Mouse (Mus musculus): ENCODE measurements around the gene Ldhd. TPM values are rescaled to one million over a fixed set of nuclear protein-coding genes. Genes with fewer than 3 reads are reported as not detected.
"Not testable (repeated sequence)": the region's sequence is repeated elsewhere in the genome, so short reads cannot be mapped to it uniquely, and the experiment has no call there.

Gene Ldhd
- 10 to 100 TPM; 48.8 to 58.2 (median 54.8) TPM for total RNA-seq (2022)

DNA sequence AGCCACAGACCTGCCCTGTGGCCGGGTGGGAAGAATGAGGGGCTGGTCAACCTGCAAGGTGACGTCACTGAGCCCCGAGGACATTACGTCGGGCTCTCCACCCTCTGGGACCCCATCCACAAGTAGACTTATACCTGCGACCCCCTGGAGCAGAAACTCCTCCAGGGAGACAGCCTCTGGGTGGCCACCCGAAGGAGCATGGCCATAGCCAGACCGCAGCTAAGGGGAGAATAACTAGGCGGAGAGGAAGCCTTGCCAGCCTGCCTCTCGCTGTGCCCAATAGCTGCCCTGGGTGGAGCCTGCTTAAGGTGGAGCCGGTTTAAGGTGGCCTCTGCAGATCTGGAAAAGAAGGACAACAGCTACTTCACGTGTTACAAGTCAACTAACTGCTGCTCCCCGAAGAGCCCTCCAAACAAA lies at the start of gene Ldhd:
Gene Ldhd (minus strand): TSS at position 270 of the 417 bp plus-strand sequence.
- DNase-seq (ENCODE audit: low spot score): peak; percentile 42

DNA sequence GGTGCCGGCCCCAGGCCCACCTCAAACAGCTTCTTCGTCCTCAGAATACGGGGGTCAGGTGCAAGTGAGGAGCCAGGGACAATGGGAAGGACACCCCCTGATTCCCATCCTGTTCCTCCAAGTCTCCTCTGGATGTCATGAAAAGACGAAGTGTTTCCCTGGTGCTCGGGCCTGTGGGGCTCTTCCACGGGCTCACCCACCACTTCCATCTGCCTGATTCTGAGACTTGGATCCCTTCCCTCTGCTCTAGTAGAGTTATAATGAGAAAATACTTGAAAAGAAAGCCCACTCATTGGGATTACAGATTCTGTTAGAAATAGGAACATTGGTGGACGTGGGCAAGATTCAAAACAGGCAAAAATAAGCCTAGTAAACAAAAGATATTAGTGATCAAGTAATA lies 48.7 kb upstream of the Ldhd start:
- no peak for DNase-seq (ENCODE audit: low spot score)

GRCm38 (mm10) chr8:111678111-111678510 lies 47.9 kb upstream of the Ldhd start:
- peak; percentile 82 for DNase-seq (ENCODE audit: low spot score)

- DNase-seq (ENCODE audit: low spot score): no peak
Measured at GRCm38 (mm10) chr8:111676237-111676636, 46.1 kb upstream of the Ldhd start.

GRCm38 (mm10) chr8:111666751-111667150 lies 36.6 kb upstream of the Ldhd start:
- DNase-seq (ENCODE audit: low spot score): no peak

DNA sequence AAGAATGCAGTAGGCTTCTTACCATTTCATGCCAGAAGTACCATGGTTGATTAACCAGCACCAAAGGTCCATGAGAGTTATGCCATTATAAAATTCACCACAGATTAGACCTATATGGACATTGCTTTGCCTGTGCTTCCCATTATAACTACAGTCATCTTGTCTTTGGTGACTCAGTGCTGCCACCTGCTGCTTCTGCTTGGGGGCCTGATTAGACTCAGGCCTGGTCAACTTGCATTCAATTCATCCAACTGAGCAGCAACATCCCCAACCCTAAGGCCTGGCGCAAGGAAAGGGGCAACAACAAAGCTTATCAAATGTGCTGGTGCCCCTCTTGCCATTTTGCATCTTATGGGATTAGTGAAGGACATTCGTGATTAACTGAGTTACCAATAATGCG lies 32.3 kb upstream of the Ldhd start:
- peak; percentile 83 for DNase-seq (ENCODE audit: low spot score)

DNA sequence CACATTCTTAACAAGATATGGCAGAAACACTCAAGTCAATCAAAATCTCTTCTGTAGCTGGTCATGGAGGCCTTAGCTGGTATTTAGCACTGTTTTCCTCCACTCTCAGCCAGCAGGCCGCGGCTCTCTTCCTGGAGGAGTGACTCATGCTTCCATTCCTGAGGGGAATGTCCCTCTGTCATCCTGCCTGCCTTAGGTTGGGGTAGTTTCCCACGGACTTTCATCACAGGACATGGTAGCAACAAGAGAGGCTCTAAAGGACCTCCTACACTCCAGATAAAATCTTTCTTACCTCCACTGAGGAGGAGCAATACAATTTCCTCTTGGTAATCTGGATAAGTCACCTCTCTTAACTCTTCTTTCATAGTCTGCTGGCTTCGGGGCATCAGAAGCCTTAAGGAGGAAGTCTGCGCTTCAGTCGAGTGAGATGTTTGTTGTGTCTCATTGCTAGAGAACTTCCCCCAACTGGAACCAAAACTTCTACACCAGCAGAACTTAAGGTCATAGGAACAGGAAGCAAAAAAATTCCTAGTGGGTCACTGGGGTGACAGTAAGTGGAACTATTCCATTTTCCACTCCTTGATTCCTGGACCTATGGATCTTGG lies 28.7 kb upstream of the Ldhd start:
- peak; percentile 44 for DNase-seq (ENCODE audit: low spot score)

- DNase-seq (ENCODE audit: low spot score): no peak
Measured at GRCm38 (mm10) chr8:111657312-111657854, 27.2 kb upstream of the Ldhd start.

DNA sequence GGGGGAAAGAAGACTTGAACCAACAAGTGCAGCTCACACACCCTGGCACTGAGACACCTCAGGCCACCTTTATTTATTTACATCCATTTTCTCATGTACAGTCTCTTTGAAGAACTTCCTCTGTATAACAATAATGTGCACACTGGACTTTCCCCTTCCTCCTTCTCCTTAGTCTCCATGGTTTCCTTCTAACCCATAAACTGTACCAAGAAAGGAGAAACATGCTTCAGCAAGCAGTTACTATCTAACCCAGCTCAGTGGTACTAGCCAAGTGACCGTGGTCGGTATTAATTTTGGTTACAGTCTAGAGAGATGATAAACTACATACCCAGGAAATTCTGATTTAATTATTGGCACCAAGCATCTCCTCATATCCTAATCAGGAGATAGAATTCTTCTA lies 23.4 kb upstream of the Ldhd start:
- no peak for DNase-seq (ENCODE audit: low spot score)

- no peak for DNase-seq (ENCODE audit: low spot score)
Measured at GRCm38 (mm10) chr8:111650651-111651050, 20.5 kb upstream of the Ldhd start.

- no peak for DNase-seq (ENCODE audit: low spot score)
Measured at GRCm38 (mm10) chr8:111648834-111649233, 18.7 kb upstream of the Ldhd start.

GRCm38 (mm10) chr8:111645715-111646114 lies 15.5 kb upstream of the Ldhd start:
- no peak for DNase-seq (ENCODE audit: low spot score)

DNA sequence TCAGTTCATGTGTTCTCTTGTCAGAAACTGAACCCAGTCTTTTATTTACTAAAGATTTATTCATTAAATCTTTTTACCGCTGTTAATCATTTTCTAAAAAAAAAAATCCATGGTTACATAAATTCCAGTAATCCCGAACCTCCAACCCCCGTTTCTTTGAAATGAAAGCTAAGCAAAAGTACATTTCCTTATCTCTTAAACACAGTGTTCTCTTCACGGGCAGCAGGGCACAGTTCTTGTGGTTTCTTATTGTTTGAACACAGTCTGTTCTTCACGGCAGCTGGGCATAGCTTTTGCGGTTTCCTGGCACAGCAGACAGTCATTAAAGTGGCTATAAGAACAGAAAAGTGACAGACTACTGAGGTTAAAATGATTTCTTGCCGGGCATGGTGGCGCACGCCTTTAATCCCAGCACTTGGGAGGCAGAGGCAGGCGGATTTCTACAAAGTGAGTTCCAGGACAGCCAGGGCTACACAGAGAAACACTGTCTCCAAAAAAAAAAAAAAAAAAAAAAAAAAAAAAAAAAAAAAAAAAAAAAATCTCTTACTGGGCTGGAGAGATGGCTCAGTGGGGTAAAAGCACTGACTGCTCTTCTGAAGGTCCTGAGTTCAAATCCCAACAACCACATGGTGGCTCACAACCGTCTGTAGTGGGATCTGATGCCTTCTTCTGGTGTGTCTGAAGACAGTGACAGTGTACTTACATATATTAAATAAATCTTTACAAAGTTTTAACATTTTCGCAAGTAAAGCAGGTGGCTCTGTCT lies 14.3 kb upstream of the Ldhd start:
- not testable (repeated sequence) for DNase-seq (ENCODE audit: low spot score)

GRCm38 (mm10) chr8:111643264-111644141 lies 13.3 kb upstream of the Ldhd start, which contains the start of gene Zfp1:
Gene Zfp1, plus strand, starts transcription at chr8:111643401.
- DNase-seq (ENCODE audit: low spot score): peak; percentile 92

GRCm38 (mm10) chr8:111642939-111643263 lies 12.7 kb upstream of the Ldhd start:
- no peak for DNase-seq (ENCODE audit: low spot score)

- peak; percentile 31 for DNase-seq (ENCODE audit: low spot score)
Measured at GRCm38 (mm10) chr8:111642496-111642895, 12.3 kb upstream of the Ldhd start.

DNA sequence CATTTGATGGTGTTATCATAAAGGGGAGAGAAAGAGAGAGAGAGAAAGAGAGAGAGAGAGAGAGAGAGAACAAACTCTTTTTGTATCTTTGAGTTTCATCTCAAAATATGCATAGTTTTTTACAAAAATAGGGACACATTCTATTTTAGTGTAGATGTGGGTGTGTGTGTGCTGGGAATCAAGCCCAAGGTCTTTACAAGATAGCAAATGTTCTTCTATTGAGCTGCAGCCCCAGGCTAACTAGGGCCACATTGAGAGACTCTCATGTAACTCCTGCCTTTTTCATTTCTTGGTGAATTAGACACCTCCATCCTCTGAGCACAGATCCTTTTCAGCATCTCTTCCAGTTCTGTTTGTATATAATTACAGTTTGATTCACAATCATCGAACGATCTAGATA lies 10.9 kb upstream of the Ldhd start:
- DNase-seq (ENCODE audit: low spot score): no peak

- DNase-seq (ENCODE audit: low spot score): no peak
Measured at GRCm38 (mm10) chr8:111638086-111638485, 7.9 kb upstream of the Ldhd start.

GRCm38 (mm10) chr8:111632976-111633375 lies 2.8 kb upstream of the Ldhd start:
- DNase-seq (ENCODE audit: low spot score): no peak

GRCm38 (mm10) chr8:111631589-111631988 lies 1.4 kb upstream of the Ldhd start:
- DNase-seq (ENCODE audit: low spot score): no peak

- DNase-seq (ENCODE audit: low spot score): no peak
Measured at GRCm38 (mm10) chr8:111628894-111629501, 1.2 kb downstream of the Ldhd start.

GRCm38 (mm10) chr8:111628401-111628800 lies 1.8 kb downstream of the Ldhd start:
- DNase-seq (ENCODE audit: low spot score): no peak
